Mouse (Mus musculus): ENCODE measurements at regions not wholly inside any gene's neighbourhood (a gene's known extent, or its start where the extent isn't known, plus 50 kb on each side); places are given as distances from the start of the nearest gene placed in this dataset.

DNA sequence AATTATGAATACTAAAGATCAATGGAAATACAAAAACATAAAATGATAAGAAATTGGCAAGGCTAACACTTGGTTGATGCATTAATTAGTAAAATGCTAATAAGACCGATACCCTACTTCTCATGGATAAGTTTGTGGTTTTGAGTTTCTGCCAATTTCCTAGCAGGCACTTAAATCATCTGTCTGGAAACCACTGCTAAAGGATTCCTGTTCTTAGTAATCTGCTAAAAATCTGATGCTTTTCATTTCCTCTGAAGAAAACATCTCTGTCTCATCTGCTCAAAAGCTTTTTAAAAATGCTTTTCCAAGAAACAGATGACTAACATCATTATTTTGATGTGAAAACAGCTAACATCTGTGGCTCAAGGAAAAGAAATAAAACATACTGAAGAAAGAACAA, 321.4 kb upstream of the Pcdh7 start:
- ATAC-seq (ENCODE audit: low FRiP score): no peak
- Histone ChIP-seq H3K4me2 (replicated peaks) (no peak overlapping the region), H3K27me3 (no peaks in the 10 kb centered on the region), H3K36me3 (no peaks in the 10 kb centered on the region), H3K9me3 (replicated peaks) (no peaks in the 10 kb centered on the region), H3K4me1 (no peaks in the 10 kb centered on the region), H3K4me3 (no peak overlapping the region), H3K27ac (no peak overlapping the region), H3K9ac (no peak overlapping the region)
- 93% methylated on average over 1 of the region's 1 CpGs for WGBS

DNA sequence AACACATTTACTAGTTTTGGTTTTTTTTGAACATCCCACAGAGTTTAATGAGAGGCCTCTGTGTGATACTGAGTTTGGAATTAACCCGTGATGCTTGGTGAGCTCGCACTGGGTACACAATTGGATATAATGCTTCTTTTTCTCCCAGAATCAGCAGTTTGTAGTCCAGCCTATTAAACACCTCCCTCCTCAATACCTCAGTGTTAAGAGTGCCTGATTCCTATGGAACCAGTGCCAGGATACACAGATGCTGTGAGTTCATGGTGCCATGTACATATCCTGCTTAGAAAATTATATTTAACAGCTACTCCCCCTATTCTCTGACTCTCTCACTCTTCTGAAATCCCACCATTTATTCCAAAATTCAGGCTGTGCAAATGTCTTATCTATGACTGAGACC, 299.6 kb upstream of the Pcdh7 start:
- 80% methylated on average over 2 of the region's 2 CpGs for WGBS
- H3K4me1 ChIP-seq: no peaks in the 10 kb centered on the region
- H3K27me3 ChIP-seq: no peaks in the 10 kb centered on the region
- no peak overlapping the region for H3K4me2 ChIP-seq (replicated peaks)
- no peaks in the 10 kb centered on the region for H3K9me3 ChIP-seq (replicated peaks)
- no peak overlapping the region for H3K9ac ChIP-seq
- H3K36me3 ChIP-seq: no peaks in the 10 kb centered on the region
- ATAC-seq (ENCODE audit: low FRiP score): no peak
- no peak overlapping the region for H3K4me3 ChIP-seq
- no peak overlapping the region for H3K27ac ChIP-seq

DNA sequence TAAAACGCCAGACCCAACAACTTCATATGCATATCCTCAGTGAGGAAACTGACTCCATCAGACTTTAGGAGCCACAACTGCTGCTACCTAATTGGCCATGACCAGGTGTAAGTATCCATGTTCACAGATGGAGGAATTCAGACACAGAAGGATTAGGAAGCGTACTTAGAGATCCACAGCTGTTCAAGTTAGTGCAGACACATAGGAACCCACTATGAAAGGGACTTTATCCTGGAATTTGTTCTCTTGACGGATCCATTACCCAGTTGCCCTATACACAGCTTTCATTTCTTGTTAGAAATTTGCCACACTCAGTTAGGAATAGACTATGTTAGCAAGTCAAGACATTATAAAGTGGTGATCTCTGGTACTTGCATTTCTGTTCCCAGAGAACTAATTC, 266.7 kb upstream of the Pcdh7 start:
- no peaks in the 10 kb centered on the region for H3K9me3 ChIP-seq (replicated peaks)
- no peak overlapping the region for H3K4me3 ChIP-seq
- H3K4me2 ChIP-seq (replicated peaks): no peak overlapping the region
- 83% methylated on average over 3 of the region's 3 CpGs for WGBS
- no peaks in the 10 kb centered on the region for H3K27me3 ChIP-seq
- no peaks in the 10 kb centered on the region for H3K36me3 ChIP-seq
- no peak overlapping the region for H3K9ac ChIP-seq
- H3K4me1 ChIP-seq: no peaks in the 10 kb centered on the region
- no peak overlapping the region for H3K27ac ChIP-seq
- ATAC-seq (ENCODE audit: low FRiP score): no peak

GRCm38 (mm10) chr5:57451504-57451903, 266.3 kb upstream of the Pcdh7 start:
- Histone ChIP-seq H3K4me3 (no peak overlapping the region), H3K27me3 (no peaks in the 10 kb centered on the region), H3K9me3 (replicated peaks) (no peaks in the 10 kb centered on the region), H3K4me2 (replicated peaks) (no peak overlapping the region), H3K9ac (no peak overlapping the region), H3K27ac (no peak overlapping the region), H3K36me3 (no peaks in the 10 kb centered on the region), H3K4me1 (no peaks in the 10 kb centered on the region)
- no peak for ATAC-seq (ENCODE audit: low FRiP score)
- WGBS: 89% methylated on average over 2 of the region's 2 CpGs

GRCm38 (mm10) chr5:57474978-57475377, 242.8 kb upstream of the Pcdh7 start:
- H3K4me1 ChIP-seq: no peaks in the 10 kb centered on the region
- no peaks in the 10 kb centered on the region for H3K9me3 ChIP-seq (replicated peaks)
- H3K27me3 ChIP-seq: no peaks in the 10 kb centered on the region
- H3K4me3 ChIP-seq: no peak overlapping the region
- H3K27ac ChIP-seq: no peak overlapping the region
- no peaks in the 10 kb centered on the region for H3K36me3 ChIP-seq
- no peak overlapping the region for H3K4me2 ChIP-seq (replicated peaks)
- peak; percentile 84 for ATAC-seq (ENCODE audit: low FRiP score)
- 27% methylated on average over 3 of the region's 3 CpGs for WGBS
- no peak overlapping the region for H3K9ac ChIP-seq

DNA sequence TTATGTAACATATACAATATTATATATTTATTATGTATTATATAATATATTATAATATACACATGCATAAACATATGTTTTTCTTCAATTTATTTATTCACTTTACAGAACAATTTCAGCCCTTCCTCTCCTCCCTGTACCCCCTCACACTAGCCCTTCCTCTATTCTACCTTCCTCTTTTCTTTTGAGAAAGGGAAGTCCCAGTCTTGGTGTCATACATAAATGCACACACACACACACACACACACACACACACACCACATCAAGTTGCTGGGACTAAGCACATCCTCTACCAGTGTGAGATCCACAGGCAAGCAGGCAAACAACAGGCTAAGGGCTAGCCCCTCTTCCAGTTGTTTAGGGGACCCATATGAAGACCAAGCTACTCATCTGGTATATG, 239.9 kb upstream of the Pcdh7 start:
- Histone ChIP-seq H3K9ac (no peak overlapping the region), H3K4me2 (replicated peaks) (no peak overlapping the region), H3K9me3 (replicated peaks) (no peaks in the 10 kb centered on the region), H3K27ac (no peak overlapping the region), H3K4me1 (no peaks in the 10 kb centered on the region), H3K4me3 (no peak overlapping the region), H3K27me3 (no peaks in the 10 kb centered on the region), H3K36me3 (no peaks in the 10 kb centered on the region)
- no peak for ATAC-seq (ENCODE audit: low FRiP score)
